Mouse (Mus musculus) midbrain, embryonic 14.5 days (tissue): Measurements from ENCODE around the gene Pgap3. TPM values are rescaled to one million over a fixed set of nuclear protein-coding genes. Genes with fewer than 3 reads are reported as not detected.

Experiments
- ATAC-seq: fragments of 200-750 bp; cut with Nextera tagmentation; 2 replicates; pipeline ENCODE4 v1.8.0; 2017; ENCODE audit warnings: moderate number of reproducible peaks, moderate library complexity; ENCODE audit not compliant: low FRiP score, low TSS enrichment
- DNase-seq: peaks from one replicate; pipeline ENCODE4 v3.0.0-alpha.2; 2015
- H3K27ac ChIP-seq: fragments of 300-500 bp; sonication (generic); replicated peaks from 2 replicates; pipeline ENCODE4 v1.5.1; 2014; ENCODE audit warnings: mild to moderate bottlenecking, low read depth, low read length, moderate library complexity
- H3K27me3 ChIP-seq: fragments of 300-500 bp; sonication (generic); 2 replicates; pipeline ENCODE4 v1.6.1; 2014; ENCODE audit warnings: low read length, control low read depth, mixed read lengths; ENCODE audit not compliant: control insufficient read depth, insufficient read depth
- H3K36me3 ChIP-seq: fragments of 300-500 bp; sonication (generic); 2 replicates; pipeline ENCODE4 v1.6.1; 2014; ENCODE audit warnings: low read length, control low read depth; ENCODE audit not compliant: control insufficient read depth, insufficient read depth
- H3K4me1 ChIP-seq: fragments of 300-500 bp; sonication (generic); 2 replicates; pipeline ENCODE4 v1.6.1; 2014; ENCODE audit warnings: mild to moderate bottlenecking, antibody characterized with exemption, low read length, control low read depth; ENCODE audit not compliant: control insufficient read depth, insufficient read depth
- H3K4me2 ChIP-seq: fragments of 300-500 bp; sonication (generic); 2 replicates; pipeline ENCODE4 v1.6.1; 2014; ENCODE audit warnings: mild to moderate bottlenecking, low read length, moderate library complexity
- H3K4me3 ChIP-seq: fragments of 300-500 bp; sonication (generic); replicated peaks from 2 replicates; pipeline ENCODE4 v1.5.1; 2014; ENCODE audit warnings: low read depth, low read length
- H3K9ac ChIP-seq: fragments of 300-500 bp; sonication (generic); replicated peaks from 2 replicates; pipeline ENCODE4 v1.6.1; 2014; ENCODE audit warnings: mild to moderate bottlenecking, low read length, moderate library complexity
- H3K9me3 ChIP-seq: fragments of 300-500 bp; sonication (generic); 2 replicates; pipeline ENCODE4 v1.6.1; 2016; ENCODE audit warnings: low read length, control low read depth, mixed read lengths; ENCODE audit not compliant: control insufficient read depth
- WGBS: fragments of 180-500 bp; shearing (Covaris S2); extraction: QIAGEN DNeasy Blood & Tissue Kit; methylation state at CpG from one replicate; pipeline ENCODE4 v1.1.7; 2014; 5-methylcytosine and 5-hydroxymethylcytosine counted together
- polyA plus RNA-seq: library from polyadenylated mRNA; unstranded; fragments of >200 nt; fragmentation: Nextera tagmentation; extraction: Ambion mirVana; gene quantifications from 2 replicates; pipeline ENCODE4 v1.2.1, GENCODE M21; 2014

Gene Pgap3
- polyA plus RNA-seq, 1 experiment from 2014 or later: 6.4 TPM

- no peak overlapping the region for H3K27ac ChIP-seq
- no peaks in the 10 kb centered on the region for H3K36me3 ChIP-seq
- WGBS: 77% methylated on average over 18 of the region's 18 CpGs
- no peak overlapping the region for H3K9ac ChIP-seq
- H3K4me3 ChIP-seq: no peak overlapping the region
- H3K27me3 ChIP-seq: peaks cover 52% of the 10 kb centered on the region
- no peaks in the 10 kb centered on the region for H3K9me3 ChIP-seq
- ATAC-seq: no peak
- no peak for DNase-seq
- no peak overlapping the region for H3K4me2 ChIP-seq
- H3K4me1 ChIP-seq: peaks cover 5% of the 10 kb centered on the region
Observed at GRCm38 (mm10) chr11:98352272-98352990, 47.9 kb downstream of the Pgap3 start.

GRCm38 (mm10) chr11:98349308-98349707 lies 51.0 kb downstream of the Pgap3 start:
- no peaks in the 10 kb centered on the region for H3K36me3 ChIP-seq
- no peaks in the 10 kb centered on the region for H3K9me3 ChIP-seq
- peak overlapping the region; percentile 74 for H3K4me2 ChIP-seq
- H3K27me3 ChIP-seq: peaks cover 68% of the 10 kb centered on the region
- DNase-seq (no peak), ATAC-seq (no peak)
- peak overlapping the region; percentile 43 for H3K4me3 ChIP-seq
- no peak overlapping the region for H3K27ac ChIP-seq
- no peak overlapping the region for H3K9ac ChIP-seq
- peaks cover 5% of the 10 kb centered on the region for H3K4me1 ChIP-seq
- 2% methylated on average over 9 of the region's 9 CpGs for WGBS

- Histone ChIP-seq H3K36me3 (no peaks in the 10 kb centered on the region), H3K4me3 (peak within 1 kb of the TSS; percentile 43), H3K4me1 (peaks cover 5% of the 10 kb centered on the region), H3K9me3 (no peaks in the 10 kb centered on the region), H3K4me2 (peak within 1 kb of the TSS; percentile 74), H3K27ac (no peak within 1 kb of the TSS), H3K27me3 (peaks cover 68% of the 10 kb centered on the region), H3K9ac (peak within 1 kb of the TSS; percentile 34)
- under 1% methylated on average over 55 of the region's 55 CpGs for WGBS
- DNase-seq (peak; percentile 73), ATAC-seq (peak; percentile 53; the same call in 1 of the 2 replicates)
Observed at GRCm38 (mm10) chr11:98348083-98348961, 52.0 kb downstream of the Pgap3 start, which contains the start of gene Ppp1r1b. TSS of gene Ppp1r1b (plus strand) at chr11:98348404.

- Histone ChIP-seq H3K36me3 (no peaks in the 10 kb centered on the region), H3K4me2 (peak overlapping the region; percentile 74), H3K9me3 (no peaks in the 10 kb centered on the region), H3K27me3 (peaks cover 66% of the 10 kb centered on the region), H3K4me1 (peaks cover 5% of the 10 kb centered on the region), H3K4me3 (peak overlapping the region; percentile 43), H3K9ac (no peak overlapping the region), H3K27ac (no peak overlapping the region)
- WGBS: 6% methylated on average over 10 of the region's 12 CpGs
- no peak for DNase-seq
- no peak for ATAC-seq
Observed at GRCm38 (mm10) chr11:98347385-98348082, 52.8 kb downstream of the Pgap3 start.

GRCm38 (mm10) chr11:98346168-98346567 lies 54.1 kb downstream of the Pgap3 start:
- Histone ChIP-seq H3K9ac (no peak overlapping the region), H3K4me3 (no peak overlapping the region), H3K36me3 (no peaks in the 10 kb centered on the region), H3K27ac (no peak overlapping the region), H3K4me1 (peaks cover 13% of the 10 kb centered on the region), H3K27me3 (peaks cover 66% of the 10 kb centered on the region), H3K9me3 (no peaks in the 10 kb centered on the region), H3K4me2 (no peak overlapping the region)
- WGBS: 5% methylated on average over 9 of the region's 9 CpGs
- no peak for ATAC-seq
- DNase-seq: no peak

GRCm38 (mm10) chr11:98345253-98345652 lies 55.0 kb downstream of the Pgap3 start:
- no peak for ATAC-seq
- H3K36me3 ChIP-seq: no peaks in the 10 kb centered on the region
- DNase-seq: peak; percentile 88
- 2% methylated on average over 14 of the region's 14 CpGs for WGBS
- H3K4me3 ChIP-seq: no peak overlapping the region
- H3K27ac ChIP-seq: no peak overlapping the region
- peaks cover 63% of the 10 kb centered on the region for H3K27me3 ChIP-seq
- H3K4me1 ChIP-seq: peaks cover 13% of the 10 kb centered on the region
- no peak overlapping the region for H3K9ac ChIP-seq
- no peaks in the 10 kb centered on the region for H3K9me3 ChIP-seq
- peak overlapping the region; percentile 35 for H3K4me2 ChIP-seq

- Histone ChIP-seq H3K9ac (no peak overlapping the region), H3K27ac (peak overlapping the region; percentile 55; the same call in 1 of the 2 replicates)
Observed at GRCm38 (mm10) chr11:98342000-98342945, 58.0 kb downstream of the Pgap3 start.

More at GRCm38 (mm10) chr11:98342000-98342945, 58.0 kb downstream of the Pgap3 start:
- Histone ChIP-seq H3K36me3 (no peaks in the 10 kb centered on the region), H3K27me3 (peaks cover 56% of the 10 kb centered on the region), H3K4me1 (peaks cover 24% of the 10 kb centered on the region), H3K4me2 (peak overlapping the region; percentile 47), H3K4me3 (no peak overlapping the region), H3K9me3 (no peaks in the 10 kb centered on the region)
- WGBS: 1% methylated on average over 29 of the region's 29 CpGs
- DNase-seq (peak; percentile 95), ATAC-seq (peak; percentile 38)
